Mouse (Mus musculus) hematopoietic stem cell, adult 5-6 weeks (primary cell): ENCODE results near the gene Cspg4. TPM values are rescaled to one million over a fixed set of nuclear protein-coding genes. Genes with fewer than 3 reads are reported as not detected.
"Not testable (repeated sequence)": the region's sequence is repeated elsewhere in the genome, so short reads cannot be mapped to it uniquely, and the experiment has no call there.

Experiments
- ATAC-seq, 2 experiments: fragments of 125-278 bp in 1 of 2; replicated peaks in 1 of 2; 2 replicates each; pipeline ENCODE4 v1.8.0; 2016 to 2017; ENCODE audit warnings: inconsistent platforms in 2 of 2, mild to moderate bottlenecking in 2 of 2, moderate number of reproducible peaks in 2 of 2, low read depth in 1 of 2, moderate TSS enrichment in 1 of 2; ENCODE audit not compliant: low FRiP score in 2 of 2, poor library complexity in 2 of 2, severe bottlenecking in 2 of 2, insufficient read depth in 1 of 2, low TSS enrichment in 1 of 2
- total RNA-seq: library from RNA; stranded (forward); fragments of 172-1452, 232-1000 nt; gene quantifications from 2 replicates; pipeline ENCODE4 v1.2.3, GENCODE M21; 2017

Gene Cspg4
- total RNA-seq, 1 experiment from 2014 or later = not detected

- ATAC-seq = no peak
Observed at GRCm38 (mm10) chr9:56883470-56883869, 18.6 kb downstream of the Cspg4 start.

- ATAC-seq = no peak
Observed at GRCm38 (mm10) chr9:56884328-56884727, 19.5 kb downstream of the Cspg4 start.

DNA sequence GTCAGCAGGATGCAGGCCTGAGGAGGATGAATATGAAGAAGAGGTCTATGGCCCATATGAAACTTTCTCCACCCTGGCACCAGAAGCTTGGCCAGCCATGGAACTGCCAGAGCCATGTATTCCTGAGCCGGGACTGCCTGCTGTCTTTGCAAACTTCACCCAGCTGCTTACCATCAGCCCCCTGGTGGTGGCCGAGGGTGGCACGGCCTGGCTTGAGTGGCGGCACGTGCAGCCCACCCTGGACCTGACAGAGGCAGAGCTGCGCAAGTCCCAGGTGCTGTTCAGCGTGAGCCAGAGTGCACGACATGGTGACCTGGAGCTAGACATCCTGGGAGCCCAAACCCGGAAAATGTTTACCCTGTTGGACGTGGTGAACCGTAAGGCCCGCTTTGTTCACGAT lies 21.3 kb downstream of the Cspg4 start:
- no peak for ATAC-seq

DNA sequence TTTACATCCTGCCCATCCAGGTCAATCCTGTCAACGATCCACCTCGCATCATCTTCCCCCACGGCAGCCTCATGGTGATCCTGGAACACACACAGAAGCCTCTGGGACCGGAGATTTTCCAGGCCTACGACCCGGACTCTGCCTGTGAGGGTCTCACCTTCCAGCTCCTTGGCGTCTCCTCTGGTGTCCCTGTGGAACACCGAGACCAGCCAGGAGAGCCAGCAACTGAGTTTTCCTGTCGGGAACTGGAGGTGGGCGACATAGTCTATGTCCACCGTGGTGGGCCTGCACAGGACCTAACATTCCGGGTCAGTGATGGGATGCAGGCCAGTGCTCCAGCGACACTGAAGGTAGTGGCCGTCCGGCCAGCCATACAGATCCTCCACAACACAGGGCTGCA lies 21.8 kb downstream of the Cspg4 start:
- no peak for ATAC-seq

GRCm38 (mm10) chr9:56887581-56887980 lies 22.7 kb downstream of the Cspg4 start:
- ATAC-seq = no peak

- ATAC-seq = peak; percentile 50 to 61; a peak in 3 of 4 replicates
Observed at GRCm38 (mm10) chr9:56889817-56890216, 25.0 kb downstream of the Cspg4 start.

DNA sequence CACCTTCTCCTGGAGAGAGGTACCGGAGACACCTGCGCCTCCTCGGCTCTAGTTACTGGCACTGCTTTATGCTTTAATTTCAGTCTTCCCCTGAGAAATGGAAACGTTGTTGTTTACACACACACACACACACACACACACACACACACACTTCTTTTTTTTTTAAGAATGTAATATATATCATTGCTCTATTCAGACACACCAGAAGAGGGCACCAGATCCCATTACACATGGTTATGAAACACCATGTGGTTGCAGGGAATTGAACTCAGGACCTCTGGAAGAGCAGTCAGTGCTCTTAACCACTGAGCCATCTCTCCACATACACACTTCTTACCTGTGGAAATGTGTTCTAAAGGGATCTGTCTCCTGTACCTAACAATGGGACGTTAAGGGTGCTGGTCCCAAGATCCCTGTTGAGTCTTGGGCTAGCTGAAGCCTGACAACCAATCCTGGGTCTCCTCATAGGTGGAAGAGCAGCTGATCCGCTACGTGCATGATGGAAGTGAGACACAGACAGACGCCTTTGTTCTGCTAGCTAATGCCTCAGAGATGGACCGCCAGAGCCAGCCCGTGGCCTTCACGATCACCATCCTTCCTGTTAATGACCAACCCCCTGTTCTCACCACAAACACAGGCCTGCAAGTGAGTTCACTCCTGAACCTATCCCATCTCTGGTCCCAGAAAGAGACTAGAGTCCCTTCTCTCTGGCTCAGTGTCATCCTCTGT lies 25.9 kb downstream of the Cspg4 start:
- no peak for ATAC-seq

GRCm38 (mm10) chr9:56891517-56892011 lies 26.7 kb downstream of the Cspg4 start:
- peak; percentile 58 to 74 for ATAC-seq

GRCm38 (mm10) chr9:56892111-56892510 lies 27.3 kb downstream of the Cspg4 start:
- ATAC-seq = no peak

DNA sequence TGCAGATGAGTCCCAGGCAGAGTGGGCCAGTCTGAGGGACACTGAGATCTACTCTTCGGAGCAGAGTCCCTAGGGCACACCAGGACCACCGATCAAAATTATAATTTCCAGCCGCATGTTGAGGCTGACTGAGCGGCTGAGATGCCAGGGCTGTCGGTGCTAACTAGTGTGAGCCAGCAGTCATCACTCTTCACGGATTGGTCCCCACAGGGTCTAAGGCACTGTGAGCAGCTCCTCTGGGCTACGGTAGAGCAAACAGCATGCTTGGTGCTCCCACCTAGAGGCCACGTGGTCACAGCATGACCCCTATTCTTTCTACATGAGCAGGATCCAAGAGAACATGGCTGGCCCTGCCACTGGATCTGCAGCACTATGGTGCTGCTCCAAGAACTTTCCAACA lies 28.5 kb downstream of the Cspg4 start:
- no peak for ATAC-seq

DNA sequence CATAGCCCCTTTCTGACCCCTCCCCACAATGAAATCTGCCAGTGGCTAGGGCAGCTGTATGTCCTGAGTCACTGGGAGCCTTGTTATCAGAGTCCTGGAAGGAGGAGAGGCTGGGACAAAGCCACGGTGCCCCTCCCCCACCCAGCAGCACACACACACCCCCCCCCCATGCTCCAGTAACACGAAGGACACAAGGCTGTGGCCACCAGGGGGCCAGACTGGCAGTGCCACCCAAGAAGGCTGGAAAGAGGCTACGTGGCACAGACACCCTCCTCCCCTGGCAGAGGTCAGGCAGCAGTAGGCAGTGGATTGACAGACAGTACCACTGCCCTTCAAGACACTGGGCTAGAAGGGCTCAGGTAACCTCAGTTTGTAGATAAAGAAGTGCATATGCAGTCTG lies 29.2 kb downstream of the Cspg4 start:
- no peak; a peak in 1 of 4 replicates for ATAC-seq

- ATAC-seq = no peak
Observed at GRCm38 (mm10) chr9:56896779-56897178, 31.9 kb downstream of the Cspg4 start.

GRCm38 (mm10) chr9:56899409-56899808 lies 34.6 kb downstream of the Cspg4 start:
- ATAC-seq = no peak

DNA sequence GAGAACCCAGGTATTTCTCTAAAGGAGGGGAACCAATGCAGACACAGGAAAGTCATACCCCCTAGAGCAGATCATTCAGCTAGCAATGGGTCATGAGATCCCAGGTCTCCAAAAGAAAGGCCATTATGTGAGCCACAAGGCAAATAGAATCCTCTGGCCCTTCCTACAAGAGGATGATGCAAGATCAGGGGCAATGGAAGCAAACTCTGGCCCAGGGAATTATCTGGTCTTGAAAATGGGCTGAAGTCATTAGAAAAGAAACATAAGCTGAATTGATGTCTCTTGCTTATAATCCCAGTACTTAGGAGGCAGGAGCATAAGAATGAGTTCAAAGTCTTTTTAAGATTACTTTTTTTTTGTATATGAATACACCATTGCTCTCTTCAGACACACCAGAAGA lies 35.2 kb downstream of the Cspg4 start:
- no peak for ATAC-seq

GRCm38 (mm10) chr9:56900571-56900970 lies 35.7 kb downstream of the Cspg4 start:
- peak; percentile 43 to 57; a peak in 2 of 4 replicates for ATAC-seq

- peak; percentile 46 to 61; a peak in 3 of 4 replicates for ATAC-seq
Observed at GRCm38 (mm10) chr9:56901187-56901586, 36.4 kb downstream of the Cspg4 start.

GRCm38 (mm10) chr9:56903662-56904061 lies 38.8 kb downstream of the Cspg4 start:
- ATAC-seq = no peak

DNA sequence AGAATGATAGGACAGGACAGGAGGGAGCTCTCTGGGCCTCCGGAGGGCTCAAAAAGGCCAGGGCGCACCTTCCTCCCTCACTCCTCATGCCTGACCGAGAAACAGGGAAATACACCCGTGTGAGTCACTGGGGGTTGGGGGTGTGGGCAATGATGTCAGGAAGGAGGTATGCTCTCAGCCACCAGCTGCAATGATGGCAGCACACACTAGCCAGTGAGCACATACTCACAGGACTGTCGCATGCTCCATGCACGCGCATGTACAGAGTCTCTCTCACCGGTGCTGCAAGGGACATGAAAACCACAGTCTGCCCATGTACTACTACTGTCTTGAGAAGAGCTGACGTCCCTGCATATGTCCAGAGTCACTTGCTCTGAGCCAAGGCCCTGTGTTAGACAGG lies 42.7 kb downstream of the Cspg4 start:
- no peak for ATAC-seq

DNA sequence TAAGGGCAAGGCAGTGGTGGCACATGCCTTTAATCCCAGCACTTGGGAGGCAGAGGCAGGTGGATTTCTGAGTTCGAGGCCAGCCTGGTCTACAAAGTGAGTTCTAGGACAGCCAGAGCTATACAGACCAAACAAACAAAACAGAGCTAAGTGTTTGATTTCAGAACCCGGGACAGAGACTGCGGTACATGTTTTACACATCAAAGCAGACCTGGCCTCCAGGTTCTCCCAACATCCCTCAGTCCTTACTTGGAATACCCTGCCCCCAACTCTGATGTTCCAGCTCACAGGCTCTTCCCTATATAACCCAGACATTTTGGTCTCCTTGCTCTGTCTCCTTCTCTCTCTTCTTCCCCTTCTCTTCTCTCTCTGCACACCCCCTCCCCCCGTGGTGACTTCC lies 45.2 kb downstream of the Cspg4 start:
- not testable (repeated sequence) for ATAC-seq
